Mouse (Mus musculus): Measurements from ENCODE around the gene Irf6. TPM values are rescaled to one million over a fixed set of nuclear protein-coding genes. Genes with fewer than 3 reads are reported as not detected.

The Irf6 gene
- polyA plus RNA-seq, 1 experiment from 2014 or later: 2.2 TPM

DNA sequence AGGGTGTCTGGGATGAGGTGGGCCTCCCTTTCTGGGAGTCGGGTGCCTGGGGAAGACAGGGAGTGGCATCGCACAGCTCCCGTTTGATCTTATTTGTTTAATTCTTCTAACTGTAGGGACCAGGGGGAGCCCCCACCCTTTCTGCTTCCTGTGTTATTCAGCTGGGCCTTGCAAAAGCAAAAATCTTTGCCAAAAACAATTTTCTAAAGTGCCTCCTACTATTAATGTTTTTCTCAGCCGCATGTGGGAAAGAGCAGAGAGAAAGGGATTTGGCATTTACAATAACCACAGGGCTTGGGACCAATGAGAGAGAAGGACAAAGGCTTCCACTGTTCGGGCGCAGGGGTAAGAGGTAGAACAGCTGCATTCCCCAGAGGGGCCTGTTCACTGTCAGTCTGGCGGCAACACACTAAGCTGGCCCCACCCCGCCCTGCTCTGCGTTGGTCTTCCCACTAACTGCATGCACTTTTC is 36.3 kb downstream of the Irf6 start:
- no peak overlapping the region for H3K4me3 ChIP-seq
- no peak overlapping the region; the same call in 1 of the 2 replicates for H3K9ac ChIP-seq (replicated peaks)
- no peaks in the 10 kb centered on the region for H3K27me3 ChIP-seq
- peaks cover 11% of the 10 kb centered on the region for H3K4me1 ChIP-seq
- H3K9me3 ChIP-seq: no peaks in the 10 kb centered on the region
- peak overlapping the region; percentile 58 for H3K27ac ChIP-seq (replicated peaks)
- H3K36me3 ChIP-seq: no peaks in the 10 kb centered on the region
- H3K4me2 ChIP-seq (replicated peaks): no peak overlapping the region
- ATAC-seq (ENCODE audit: low FRiP score, low read depth): peak; percentile 94
- WGBS: 30% methylated on average over 9 of the region's 9 CpGs

DNA sequence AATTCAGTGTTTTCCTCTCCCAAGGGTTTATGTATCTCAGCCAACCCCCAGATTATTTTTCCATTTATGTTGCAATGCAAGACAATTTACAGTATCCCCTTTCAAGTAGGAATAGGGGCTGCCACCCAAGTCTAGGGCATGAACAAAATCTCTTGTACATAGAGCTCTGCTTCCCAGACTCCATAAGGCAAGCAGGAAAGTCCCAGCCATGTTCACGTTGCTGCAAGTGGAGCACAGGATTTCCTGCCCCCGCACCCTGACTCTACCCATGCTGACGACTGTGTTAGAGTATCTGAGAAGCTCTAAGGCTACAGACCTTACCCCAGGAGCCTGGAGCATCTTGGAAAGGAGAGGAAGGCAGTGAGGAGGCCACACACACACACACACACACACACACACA is 36.9 kb downstream of the Irf6 start:
- Histone ChIP-seq H3K4me3 (no peak overlapping the region), H3K27me3 (no peaks in the 10 kb centered on the region), H3K27ac (replicated peaks) (0 out of 2 replicates have a peak overlapping the region, but pooled peaks have one; percentile 58), H3K4me2 (replicated peaks) (no peak overlapping the region), H3K4me1 (peaks cover 11% of the 10 kb centered on the region), H3K36me3 (no peaks in the 10 kb centered on the region), H3K9ac (replicated peaks) (no peak overlapping the region), H3K9me3 (no peaks in the 10 kb centered on the region)
- WGBS: 52% methylated on average over 3 of the region's 3 CpGs
- ATAC-seq (ENCODE audit: low FRiP score, low read depth): 0 out of 2 replicates have a peak, but pooled peaks have one; percentile 24

DNA sequence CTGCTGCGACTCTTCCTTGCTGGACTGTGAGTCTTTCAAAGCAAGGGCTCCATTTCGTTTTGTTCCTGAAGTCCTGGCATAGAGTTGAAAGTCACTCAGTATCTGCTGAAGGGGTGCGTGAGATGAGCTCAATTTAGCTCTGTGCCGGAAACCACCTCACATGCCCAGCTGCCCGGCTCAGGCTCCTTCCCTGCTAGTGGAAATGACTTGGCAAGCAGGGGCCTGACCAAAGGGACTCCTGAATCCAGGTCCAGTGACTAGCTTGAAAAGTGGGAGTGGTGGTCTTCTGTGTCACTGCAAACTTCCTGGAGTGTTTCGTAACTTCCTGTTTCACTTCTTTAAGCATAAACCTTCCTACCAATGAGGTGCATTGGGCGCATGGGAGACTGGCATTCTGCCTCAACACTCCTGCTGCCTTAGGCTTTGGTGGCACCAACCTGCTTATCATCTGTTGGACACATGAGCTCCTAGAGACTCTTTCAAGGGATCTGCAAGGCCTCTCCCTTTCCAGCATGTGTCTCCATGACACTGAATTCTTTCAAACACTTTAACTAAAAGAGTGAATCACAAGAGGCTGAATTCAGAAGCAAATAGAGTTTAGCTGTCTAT is 38.9 kb downstream of the Irf6 start:
- H3K27ac ChIP-seq (replicated peaks): no peak overlapping the region
- peaks cover 11% of the 10 kb centered on the region for H3K4me1 ChIP-seq
- ATAC-seq (ENCODE audit: low FRiP score, low read depth): no peak
- WGBS: 92% methylated on average over 7 of the region's 7 CpGs
- H3K9ac ChIP-seq (replicated peaks): no peak overlapping the region
- no peaks in the 10 kb centered on the region for H3K36me3 ChIP-seq
- no peaks in the 10 kb centered on the region for H3K27me3 ChIP-seq
- H3K4me3 ChIP-seq: no peak overlapping the region
- H3K4me2 ChIP-seq (replicated peaks): no peak overlapping the region
- H3K9me3 ChIP-seq: no peaks in the 10 kb centered on the region

DNA sequence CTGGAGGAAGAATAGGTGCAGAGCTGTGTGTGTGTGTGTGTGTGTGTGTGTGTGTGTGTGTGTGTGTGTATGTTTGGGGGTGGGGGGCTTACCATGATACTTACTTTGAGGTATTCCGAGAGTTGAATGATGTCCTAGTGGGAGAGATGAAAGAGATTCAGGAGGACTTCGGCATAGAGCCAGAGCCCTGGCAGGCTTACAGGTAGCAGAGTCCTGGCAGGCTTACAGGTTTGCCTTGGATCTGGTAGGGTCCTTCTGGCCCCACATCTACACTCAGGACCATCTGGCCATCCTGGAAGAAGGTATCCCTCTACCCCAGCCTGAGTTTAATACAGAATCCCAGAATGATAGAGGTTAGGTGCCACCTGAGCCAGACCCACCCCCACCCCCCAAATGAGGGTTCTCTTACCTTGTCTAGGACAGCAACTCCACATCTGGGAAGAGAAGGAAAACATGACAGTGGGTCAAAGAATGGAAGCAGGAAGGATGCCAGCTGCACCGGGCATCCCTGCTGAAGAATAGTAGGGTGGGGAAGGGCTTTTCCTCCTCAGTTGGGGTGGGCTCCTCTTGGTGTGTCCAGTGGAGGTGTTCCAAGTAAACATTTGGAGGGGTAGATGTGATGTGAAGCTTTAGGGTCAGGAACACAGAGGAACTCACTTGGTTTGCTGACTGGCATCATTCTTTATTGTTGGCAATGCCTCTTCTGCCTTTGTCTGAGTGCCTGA is 41.7 kb downstream of the Irf6 start:
- no peak overlapping the region for H3K4me2 ChIP-seq (replicated peaks)
- no peak overlapping the region for H3K4me3 ChIP-seq
- H3K9me3 ChIP-seq: no peaks in the 10 kb centered on the region
- no peak overlapping the region for H3K9ac ChIP-seq (replicated peaks)
- H3K27me3 ChIP-seq: no peaks in the 10 kb centered on the region
- WGBS: 87% methylated on average over 3 of the region's 3 CpGs
- ATAC-seq (ENCODE audit: low FRiP score, low read depth): no peak
- H3K36me3 ChIP-seq: no peaks in the 10 kb centered on the region
- peaks cover 3% of the 10 kb centered on the region for H3K4me1 ChIP-seq
- no peak overlapping the region for H3K27ac ChIP-seq (replicated peaks)

DNA sequence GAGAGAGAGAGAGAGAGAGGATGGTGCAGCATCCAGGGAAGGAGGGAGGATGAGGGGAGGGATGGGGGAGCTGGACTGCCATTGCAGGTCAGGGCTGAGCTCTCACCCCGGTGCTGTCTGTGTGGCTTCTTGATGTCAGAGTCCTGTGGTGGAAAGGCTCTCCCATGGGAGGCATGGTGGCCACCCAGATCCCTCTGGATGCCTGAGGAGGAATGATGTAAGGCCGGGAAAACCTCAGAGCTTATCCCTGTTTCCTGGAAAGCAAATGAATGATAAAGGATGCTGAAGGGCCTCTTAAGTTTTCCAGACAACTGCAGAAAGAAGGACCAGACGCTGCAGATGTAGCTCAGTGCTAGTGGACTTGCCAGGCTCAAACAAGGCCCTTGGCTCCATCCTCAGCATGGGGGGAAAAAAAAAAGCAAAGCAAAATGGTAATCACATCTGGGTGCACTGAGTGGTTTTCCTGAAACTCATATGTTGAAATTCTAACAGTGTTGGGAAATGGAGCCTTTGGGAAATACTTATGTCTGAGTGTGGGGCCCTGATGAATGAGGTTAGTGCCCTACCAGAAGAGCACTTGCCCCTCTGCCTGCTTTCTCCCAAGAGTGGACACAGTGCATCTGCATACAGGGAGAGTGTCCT is 42.4 kb downstream of the Irf6 start:
- no peak for ATAC-seq (ENCODE audit: low FRiP score, low read depth)

DNA sequence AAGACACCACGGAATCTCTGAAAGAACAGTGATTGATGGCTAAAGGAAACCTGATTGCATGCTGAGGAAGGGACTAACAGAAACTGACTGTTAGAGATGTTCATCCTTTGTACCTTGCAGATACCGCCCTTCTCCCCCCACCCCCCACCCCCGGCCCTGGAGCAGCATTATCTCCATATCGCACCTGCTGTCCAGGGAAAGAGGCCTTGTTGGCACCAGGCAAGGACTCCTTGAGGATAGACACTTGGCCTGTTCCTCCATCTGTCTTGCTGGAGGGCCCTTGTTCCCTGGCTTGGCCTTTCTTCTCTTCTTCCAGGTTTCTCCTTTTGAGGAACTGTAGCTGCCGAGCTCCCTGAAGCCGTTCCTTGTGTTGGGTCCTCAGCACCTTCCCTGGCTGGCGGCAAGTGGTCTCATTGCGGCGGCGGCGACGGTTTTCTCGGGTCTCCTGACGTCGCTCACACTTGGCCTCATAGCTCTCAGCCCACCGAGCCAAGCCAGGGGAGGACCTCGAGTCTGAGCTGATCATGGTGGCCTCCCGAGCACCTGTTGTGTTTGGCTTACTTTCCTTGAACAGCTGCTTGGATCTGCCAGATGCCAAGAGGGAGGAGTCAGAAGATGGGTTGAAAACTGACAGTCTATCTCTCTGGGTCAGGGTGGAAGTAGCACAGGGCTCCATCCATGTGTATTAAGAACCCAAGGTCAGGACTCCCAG is 44.7 kb downstream of the Irf6 start:
- no peak overlapping the region for H3K4me3 ChIP-seq
- no peak overlapping the region for H3K4me2 ChIP-seq (replicated peaks)
- no peaks in the 10 kb centered on the region for H3K9me3 ChIP-seq
- H3K36me3 ChIP-seq: no peaks in the 10 kb centered on the region
- no peak overlapping the region for H3K9ac ChIP-seq (replicated peaks)
- ATAC-seq (ENCODE audit: low FRiP score, low read depth): no peak
- H3K4me1 ChIP-seq: no peaks in the 10 kb centered on the region
- WGBS: 94% methylated on average over 18 of the region's 18 CpGs
- H3K27ac ChIP-seq (replicated peaks): no peak overlapping the region
- H3K27me3 ChIP-seq: no peaks in the 10 kb centered on the region; the same call in 1 of the 2 replicates

More for the DNA sequence above, 42.4 kb downstream of the Irf6 start:
- Histone ChIP-seq H3K4me3 (no peak overlapping the region), H3K27me3 (no peaks in the 10 kb centered on the region), H3K9ac (replicated peaks) (no peak overlapping the region), H3K4me2 (replicated peaks) (no peak overlapping the region), H3K9me3 (no peaks in the 10 kb centered on the region), H3K27ac (replicated peaks) (no peak overlapping the region), H3K36me3 (no peaks in the 10 kb centered on the region), H3K4me1 (no peaks in the 10 kb centered on the region)
- 86% methylated on average over 3 of the region's 3 CpGs for WGBS

DNA sequence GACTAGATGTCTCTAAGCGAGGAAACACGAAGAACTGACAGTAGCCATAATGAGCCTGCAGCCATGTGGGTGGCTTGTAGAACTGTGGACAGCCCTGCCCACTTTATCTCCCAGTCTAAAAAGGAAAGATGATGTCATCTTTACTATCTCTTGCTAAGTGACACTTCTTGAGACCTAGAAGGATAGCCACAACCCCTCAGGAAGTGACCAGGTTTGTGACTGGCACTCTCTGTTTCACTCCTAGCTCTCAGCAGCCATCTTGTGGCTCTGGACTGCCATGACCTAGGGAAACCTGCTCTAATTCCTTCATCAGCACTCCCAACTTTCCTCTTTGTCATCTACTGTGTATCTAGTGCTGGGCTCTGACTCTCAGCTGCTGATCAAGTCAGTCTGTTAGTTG is 45.4 kb downstream of the Irf6 start:
- H3K36me3 ChIP-seq: no peaks in the 10 kb centered on the region
- H3K27ac ChIP-seq (replicated peaks): no peak overlapping the region
- H3K4me2 ChIP-seq (replicated peaks): no peak overlapping the region
- no peak overlapping the region for H3K9ac ChIP-seq (replicated peaks)
- ATAC-seq (ENCODE audit: low FRiP score, low read depth): no peak
- H3K4me1 ChIP-seq: no peaks in the 10 kb centered on the region
- no peak overlapping the region for H3K4me3 ChIP-seq
- 83% methylated on average over 2 of the region's 2 CpGs for WGBS
- no peaks in the 10 kb centered on the region; the same call in 1 of the 2 replicates for H3K27me3 ChIP-seq
- H3K9me3 ChIP-seq: no peaks in the 10 kb centered on the region

DNA sequence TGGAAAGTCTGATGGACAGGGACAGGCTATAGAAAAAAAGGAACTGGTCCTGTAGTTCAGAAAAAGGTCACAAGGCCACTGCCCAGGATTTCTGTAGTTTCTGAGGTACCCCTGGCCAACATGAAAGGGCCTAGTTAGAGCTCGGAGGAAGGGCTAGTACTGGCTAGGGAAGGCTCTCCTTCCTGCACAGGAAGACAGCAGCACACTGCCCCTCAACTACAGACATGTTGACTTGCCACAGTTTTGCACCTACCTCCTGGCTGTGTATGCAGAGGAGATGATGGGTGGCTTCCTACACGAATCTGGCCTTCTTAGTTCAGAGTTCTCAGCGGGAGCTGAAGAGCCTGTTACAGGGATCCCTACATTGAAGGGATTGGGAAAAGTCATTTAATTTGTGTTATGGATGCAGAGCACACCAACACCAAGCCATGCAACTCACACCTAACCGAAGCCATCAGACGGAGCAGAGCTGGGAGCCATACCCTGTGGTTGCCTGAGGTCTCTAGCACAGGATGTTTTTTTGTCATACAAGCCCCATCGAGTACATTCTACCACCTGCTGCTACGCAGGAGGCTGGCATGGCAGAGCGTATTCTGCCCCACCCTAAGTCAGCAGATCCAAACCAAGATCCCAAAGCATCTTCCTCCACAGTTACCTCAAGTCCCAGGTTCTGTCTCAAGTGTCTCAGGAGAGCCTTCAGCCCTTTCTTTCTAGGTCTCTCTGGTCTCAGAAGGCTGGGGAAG is 47.9 kb downstream of the Irf6 start:
- Histone ChIP-seq H3K4me3 (no peak overlapping the region), H3K4me1 (no peaks in the 10 kb centered on the region), H3K27me3 (no peaks in the 10 kb centered on the region; the same call in 1 of the 2 replicates), H3K36me3 (no peaks in the 10 kb centered on the region), H3K9me3 (no peaks in the 10 kb centered on the region), H3K27ac (replicated peaks) (no peak overlapping the region), H3K9ac (replicated peaks) (no peak overlapping the region), H3K4me2 (replicated peaks) (no peak overlapping the region)
- no peak for ATAC-seq (ENCODE audit: low FRiP score, low read depth)
- 81% methylated on average over 8 of the region's 8 CpGs for WGBS

DNA sequence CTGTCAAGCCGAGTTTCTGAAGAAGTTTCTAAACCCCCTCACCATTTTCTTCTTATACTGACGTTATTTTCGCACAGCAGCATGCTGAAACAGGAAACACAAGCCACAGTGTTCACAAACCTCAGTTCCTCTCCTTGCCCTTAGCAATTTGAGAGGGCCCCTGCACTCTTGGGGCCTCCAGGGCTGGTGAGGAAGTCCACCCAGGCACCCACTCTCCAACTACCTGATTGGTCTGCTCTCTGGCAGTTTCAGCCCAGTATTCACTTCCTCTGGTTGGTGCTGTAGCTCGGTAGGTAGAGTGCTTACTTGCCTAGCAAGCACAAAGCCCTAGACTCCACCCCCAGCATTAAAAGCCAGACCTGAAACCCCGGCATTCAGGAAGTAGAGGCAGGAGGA is 48.5 kb downstream of the Irf6 start, which contains the start of gene Traf3ip3:
Traf3ip3 (minus strand) TSS at position 321 of the 396 bp plus-strand sequence.
- no peaks in the 10 kb centered on the region; the same call in 1 of the 2 replicates for H3K27me3 ChIP-seq
- no peaks in the 10 kb centered on the region for H3K9me3 ChIP-seq
- no peak within 1 kb of the TSS for H3K4me3 ChIP-seq
- H3K4me2 ChIP-seq (replicated peaks): no peak within 1 kb of the TSS
- H3K9ac ChIP-seq (replicated peaks): no peak within 1 kb of the TSS
- no peaks in the 10 kb centered on the region for H3K36me3 ChIP-seq
- no peak within 1 kb of the TSS for H3K27ac ChIP-seq (replicated peaks)
- ATAC-seq (ENCODE audit: low FRiP score, low read depth): no peak
- H3K4me1 ChIP-seq: no peaks in the 10 kb centered on the region
- WGBS: 72% methylated on average over 5 of the region's 5 CpGs

DNA sequence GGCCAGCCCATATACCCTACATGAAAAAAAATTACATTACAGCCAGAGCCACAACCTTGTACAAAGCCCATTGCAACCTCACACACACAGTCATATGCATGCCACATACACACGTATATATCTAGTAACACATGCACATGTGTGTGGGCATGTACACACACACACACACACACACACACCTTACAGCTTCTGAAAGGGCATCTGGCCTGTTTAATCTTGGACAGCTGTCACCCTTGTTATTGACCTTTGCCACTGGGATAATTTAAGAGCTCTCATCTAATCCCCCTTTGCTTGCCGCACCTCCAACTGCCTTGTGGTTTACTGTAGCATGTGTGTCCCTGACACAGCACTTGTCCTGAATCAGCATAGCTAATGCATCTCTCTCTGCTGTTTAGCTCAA is 50.9 kb downstream of the Irf6 start:
- no peak overlapping the region for H3K9ac ChIP-seq (replicated peaks)
- no peak for ATAC-seq (ENCODE audit: low FRiP score, low read depth)
- H3K4me3 ChIP-seq: no peak overlapping the region
- WGBS: 76% methylated on average over 2 of the region's 2 CpGs
- no peaks in the 10 kb centered on the region; the same call in 1 of the 2 replicates for H3K27me3 ChIP-seq
- no peaks in the 10 kb centered on the region for H3K9me3 ChIP-seq
- no peak overlapping the region for H3K27ac ChIP-seq (replicated peaks)
- H3K36me3 ChIP-seq: no peaks in the 10 kb centered on the region
- H3K4me2 ChIP-seq (replicated peaks): no peak overlapping the region
- H3K4me1 ChIP-seq: no peaks in the 10 kb centered on the region

DNA sequence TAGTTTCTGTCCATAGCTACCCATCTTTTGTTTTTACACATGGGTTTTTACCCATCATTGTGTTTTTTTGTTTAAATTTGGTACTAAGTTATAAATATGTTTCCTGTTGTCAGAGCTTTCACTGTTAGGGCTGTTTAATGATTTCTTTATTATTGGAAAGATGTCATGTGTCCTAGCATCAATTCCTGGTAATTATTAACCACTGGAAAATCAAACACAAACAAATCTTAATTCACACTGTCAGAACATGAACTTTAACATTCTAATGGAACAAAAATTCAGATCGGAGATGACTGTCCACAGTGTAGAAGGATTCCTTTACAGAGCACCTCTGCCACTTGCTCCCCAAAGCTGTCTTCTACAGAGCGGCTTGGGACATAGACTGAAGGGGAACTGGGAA is 52.5 kb downstream of the Irf6 start:
- H3K9me3 ChIP-seq: no peaks in the 10 kb centered on the region
- WGBS: 94% methylated on average over 2 of the region's 2 CpGs

More for the DNA sequence above, 52.5 kb downstream of the Irf6 start:
- Histone ChIP-seq H3K36me3 (no peaks in the 10 kb centered on the region), H3K4me2 (replicated peaks) (no peak overlapping the region), H3K27ac (replicated peaks) (no peak overlapping the region), H3K4me3 (no peak overlapping the region), H3K27me3 (no peaks in the 10 kb centered on the region; the same call in 1 of the 2 replicates), H3K4me1 (no peaks in the 10 kb centered on the region), H3K9ac (replicated peaks) (no peak overlapping the region)
- ATAC-seq (ENCODE audit: low FRiP score, low read depth): no peak
